Mouse (Mus musculus): Measurements from ENCODE around the gene Ap1b1. TPM values are rescaled to one million over a fixed set of nuclear protein-coding genes. Genes with fewer than 3 reads are reported as not detected.

Gene Ap1b1
- total and polyA plus RNA-seq, 2 experiments from 2014 or later, result 29.6 to 39.0 TPM

- no peaks in the 10 kb centered on the region for H3K9me3 ChIP-seq (replicated peaks; ENCODE audit: control insufficient read depth, low read length)
- peaks cover 6% of the 10 kb centered on the region for H3K4me1 ChIP-seq (ENCODE audit: control insufficient read depth, insufficient read depth)
- H3K9ac ChIP-seq (replicated peaks; ENCODE audit: low read depth, low read length), result peak overlapping the region; percentile 67
- TF ChIP-seq EP300 (IDR thresholded peaks at IDR 0.05; ENCODE audit: low read depth), result no peak
- no peak for TF ChIP-seq CTCF (IDR thresholded peaks at IDR 0.05; ENCODE audit: low read depth)
- peak overlapping the region; percentile 61 for H3K4me3 ChIP-seq (ENCODE audit: low read depth, low read length)
- H3K27me3 ChIP-seq (ENCODE audit: control insufficient read depth, insufficient read depth, low read length), result no peaks in the 10 kb centered on the region
- ATAC-seq (ENCODE audit: insufficient read depth, low read depth), result no peak
- H3K4me2 ChIP-seq (ENCODE audit: low read depth, low read length), result peak overlapping the region; percentile 93
- DNase-seq (ENCODE audit: low spot score), result no peak
- peak overlapping the region; percentile 57 for H3K27ac ChIP-seq (ENCODE audit: low read depth)
- no peaks in the 10 kb centered on the region for H3K36me3 ChIP-seq (replicated peaks; ENCODE audit: control insufficient read depth, insufficient read depth, low read length)
- 44% methylated on average over 11 of the region's 11 CpGs for WGBS
These were observed 846 bp downstream of the Ap1b1 start for GRCm38 (mm10) chr11:4987487-4987852.

DNA sequence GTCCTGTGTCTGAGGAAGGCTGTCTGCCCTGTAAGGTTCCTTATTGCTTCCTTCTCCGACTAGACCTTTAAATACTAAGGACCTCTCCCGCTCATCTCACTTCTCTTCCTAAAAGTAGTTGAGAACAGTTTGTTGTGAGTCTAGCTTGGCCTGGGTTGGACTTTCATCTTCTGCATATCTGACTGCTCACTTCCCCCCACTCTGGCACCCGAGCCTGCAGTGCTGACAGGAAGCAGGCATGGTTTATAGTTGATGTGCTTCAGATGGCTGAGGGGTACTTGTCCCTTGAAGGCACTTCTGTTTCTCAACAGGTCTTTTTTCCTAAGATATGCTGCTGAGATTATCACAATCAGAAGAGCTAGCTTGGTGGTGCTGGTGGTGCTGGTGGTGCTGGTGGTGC is 2.6 kb downstream of the Ap1b1 start:
- no peak overlapping the region for H3K4me2 ChIP-seq (ENCODE audit: low read depth, low read length)
- H3K4me3 ChIP-seq (ENCODE audit: low read depth, low read length), result no peak overlapping the region
- H3K27me3 ChIP-seq (ENCODE audit: control insufficient read depth, insufficient read depth, low read length), result no peaks in the 10 kb centered on the region
- H3K9ac ChIP-seq (replicated peaks; ENCODE audit: low read depth, low read length), result no peak overlapping the region
- no peaks in the 10 kb centered on the region for H3K9me3 ChIP-seq (replicated peaks; ENCODE audit: control insufficient read depth, low read length)
- ATAC-seq (ENCODE audit: insufficient read depth, low read depth) (no peak), DNase-seq (ENCODE audit: low spot score) (no peak)
- 38% methylated on average over 3 of the region's 3 CpGs for WGBS
- no peak overlapping the region for H3K27ac ChIP-seq (ENCODE audit: low read depth)
- H3K4me1 ChIP-seq (ENCODE audit: control insufficient read depth, insufficient read depth), result peaks cover 6% of the 10 kb centered on the region
- H3K36me3 ChIP-seq (replicated peaks; ENCODE audit: control insufficient read depth, insufficient read depth, low read length), result no peaks in the 10 kb centered on the region
- TF ChIP-seq EP300 (IDR thresholded peaks at IDR 0.05; ENCODE audit: low read depth), result no peak
- no peak for TF ChIP-seq CTCF (IDR thresholded peaks at IDR 0.05; ENCODE audit: low read depth)

- no peak overlapping the region for H3K4me2 ChIP-seq (ENCODE audit: low read depth, low read length)
- ATAC-seq (ENCODE audit: insufficient read depth, low read depth), result no peak
- no peak overlapping the region for H3K9ac ChIP-seq (replicated peaks; ENCODE audit: low read depth, low read length)
- no peak overlapping the region for H3K4me3 ChIP-seq (ENCODE audit: low read depth, low read length)
- DNase-seq (ENCODE audit: low spot score), result no peak
- no peak overlapping the region for H3K27ac ChIP-seq (ENCODE audit: low read depth)
- no peaks in the 10 kb centered on the region for H3K9me3 ChIP-seq (replicated peaks; ENCODE audit: control insufficient read depth, low read length)
- no peaks in the 10 kb centered on the region for H3K27me3 ChIP-seq (ENCODE audit: control insufficient read depth, insufficient read depth, low read length)
- H3K4me1 ChIP-seq (ENCODE audit: control insufficient read depth, insufficient read depth), result peaks cover 2% of the 10 kb centered on the region
- WGBS, result 77% methylated on average over 2 of the region's 2 CpGs
- H3K36me3 ChIP-seq (replicated peaks; ENCODE audit: control insufficient read depth, insufficient read depth, low read length), result no peaks in the 10 kb centered on the region
- no peak for TF ChIP-seq EP300 (IDR thresholded peaks at IDR 0.05; ENCODE audit: low read depth)
- TF ChIP-seq CTCF (IDR thresholded peaks at IDR 0.05; ENCODE audit: low read depth), result no peak
These were observed 5.8 kb downstream of the Ap1b1 start for GRCm38 (mm10) chr11:4992471-4992870.

DNA sequence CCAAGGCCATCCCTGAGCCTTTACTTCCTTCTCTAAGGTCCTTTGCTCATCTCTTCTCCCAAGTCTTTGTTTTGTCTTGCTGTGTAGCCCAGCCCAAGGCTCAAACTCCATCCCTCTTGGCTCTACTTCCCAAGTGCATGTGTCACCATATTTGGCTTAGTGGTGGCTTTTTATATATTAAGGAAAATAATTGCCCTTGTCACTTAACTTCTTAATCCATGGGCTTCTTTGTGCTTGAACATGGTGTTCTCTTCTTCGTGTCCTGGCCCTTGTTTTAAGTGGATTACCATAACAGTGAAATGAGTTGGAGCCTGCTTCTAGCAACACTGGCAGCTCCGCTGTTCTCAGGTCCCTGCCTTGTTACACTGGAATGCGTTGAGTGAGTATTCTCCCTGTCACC is 9.1 kb downstream of the Ap1b1 start:
- no peak for ATAC-seq (ENCODE audit: insufficient read depth, low read depth)
- 82% methylated on average over 3 of the region's 3 CpGs for WGBS
- TF ChIP-seq EP300 (IDR thresholded peaks at IDR 0.05; ENCODE audit: low read depth) (no peak), CTCF (IDR thresholded peaks at IDR 0.05; ENCODE audit: low read depth) (no peak)

GRCm38 (mm10) chr11:4996621-4997199 is 10.1 kb downstream of the Ap1b1 start:
- H3K4me1 ChIP-seq (ENCODE audit: control insufficient read depth, insufficient read depth), result no peaks in the 10 kb centered on the region
- H3K4me3 ChIP-seq (ENCODE audit: low read depth, low read length), result no peak overlapping the region
- no peaks in the 10 kb centered on the region for H3K27me3 ChIP-seq (ENCODE audit: control insufficient read depth, insufficient read depth, low read length)
- peaks cover 6% of the 10 kb centered on the region; the same call in 1 of the 2 replicates for H3K36me3 ChIP-seq (replicated peaks; ENCODE audit: control insufficient read depth, insufficient read depth, low read length)
- TF ChIP-seq CTCF (IDR thresholded peaks at IDR 0.05; ENCODE audit: low read depth) (no peak), EP300 (IDR thresholded peaks at IDR 0.05; ENCODE audit: low read depth) (no peak)
- ATAC-seq (ENCODE audit: insufficient read depth, low read depth), result no peak
- no peak for DNase-seq (ENCODE audit: low spot score)
- H3K9ac ChIP-seq (replicated peaks; ENCODE audit: low read depth, low read length), result no peak overlapping the region
- H3K9me3 ChIP-seq (replicated peaks; ENCODE audit: control insufficient read depth, low read length), result no peaks in the 10 kb centered on the region
- 81% methylated on average over 5 of the region's 5 CpGs for WGBS
- no peak overlapping the region for H3K4me2 ChIP-seq (ENCODE audit: low read depth, low read length)
- no peak overlapping the region for H3K27ac ChIP-seq (ENCODE audit: low read depth)

More for the DNA sequence above, 9.1 kb downstream of the Ap1b1 start:
- DNase-seq (ENCODE audit: low spot score), result no peak
- no peaks in the 10 kb centered on the region for H3K4me1 ChIP-seq (ENCODE audit: control insufficient read depth, insufficient read depth)
- no peak overlapping the region for H3K27ac ChIP-seq (ENCODE audit: low read depth)
- H3K4me3 ChIP-seq (ENCODE audit: low read depth, low read length), result no peak overlapping the region
- no peaks in the 10 kb centered on the region; the same call in 1 of the 2 replicates for H3K36me3 ChIP-seq (replicated peaks; ENCODE audit: control insufficient read depth, insufficient read depth, low read length)
- H3K4me2 ChIP-seq (ENCODE audit: low read depth, low read length), result no peak overlapping the region
- no peak overlapping the region for H3K9ac ChIP-seq (replicated peaks; ENCODE audit: low read depth, low read length)
- H3K27me3 ChIP-seq (ENCODE audit: control insufficient read depth, insufficient read depth, low read length), result no peaks in the 10 kb centered on the region
- no peaks in the 10 kb centered on the region for H3K9me3 ChIP-seq (replicated peaks; ENCODE audit: control insufficient read depth, low read length)

DNA sequence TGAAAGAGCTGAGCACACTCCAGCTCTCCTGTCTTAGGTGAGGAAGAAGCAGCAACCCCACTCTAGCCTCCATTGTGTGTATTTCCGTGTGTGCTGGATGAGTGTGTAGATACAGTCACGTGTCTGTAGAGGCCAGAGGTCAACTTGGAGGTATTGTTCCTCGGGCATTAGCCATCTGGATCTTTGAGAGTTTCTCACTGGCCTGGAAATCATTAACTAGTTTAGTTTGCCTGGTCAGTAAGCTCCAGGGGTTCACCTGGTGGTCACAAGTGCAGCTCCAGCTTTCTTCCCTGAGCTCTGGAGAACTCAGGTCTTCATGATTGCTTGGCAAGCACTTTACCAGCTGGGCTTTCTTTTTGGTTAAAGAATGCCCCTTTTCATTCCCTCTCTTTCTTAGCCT is 11.7 kb downstream of the Ap1b1 start:
- Histone ChIP-seq H3K4me2 (ENCODE audit: low read depth, low read length) (no peak overlapping the region), H3K4me1 (ENCODE audit: control insufficient read depth, insufficient read depth) (no peaks in the 10 kb centered on the region), H3K36me3 (replicated peaks; ENCODE audit: control insufficient read depth, insufficient read depth, low read length) (peaks cover 12% of the 10 kb centered on the region), H3K27me3 (ENCODE audit: control insufficient read depth, insufficient read depth, low read length) (no peaks in the 10 kb centered on the region), H3K4me3 (ENCODE audit: low read depth, low read length) (no peak overlapping the region), H3K9me3 (replicated peaks; ENCODE audit: control insufficient read depth, low read length) (no peaks in the 10 kb centered on the region), H3K9ac (replicated peaks; ENCODE audit: low read depth, low read length) (no peak overlapping the region), H3K27ac (ENCODE audit: low read depth) (no peak overlapping the region)
- DNase-seq (ENCODE audit: low spot score) (no peak), ATAC-seq (ENCODE audit: insufficient read depth, low read depth) (no peak)
- WGBS, result 45% methylated on average over 3 of the region's 3 CpGs
- TF ChIP-seq CTCF (IDR thresholded peaks at IDR 0.05; ENCODE audit: low read depth) (no peak), EP300 (IDR thresholded peaks at IDR 0.05; ENCODE audit: low read depth) (no peak)
